Mouse (Mus musculus) left cerebral cortex, adult 2 months (tissue): Measurements from ENCODE around the gene Tm6sf2. TPM values are rescaled to one million over a fixed set of nuclear protein-coding genes. Genes with fewer than 3 reads are reported as not detected.
A peak's percentile ranks its signal among the peaks of the same experiment; 100 is the strongest.

Experiments
- DNase-seq, 2 experiments: peaks; one replicate each; pipeline ENCODE4 v3.0.0; 2021 to 2022; ENCODE audit warnings: low spot score in 2 of 2, mixed read lengths in 1 of 2; ENCODE audit errors: extremely low spot score in 1 of 2
- H3K27ac ChIP-seq: fragments of 200-600 bp; 2 replicates; pipeline ENCODE4 v1.8.1; 2022
- H3K4me3 ChIP-seq: fragments of 200-600 bp; 2 replicates; pipeline ENCODE4 v1.8.1; 2022
- CTCF ChIP-seq: fragments of 200-600 bp; IDR thresholded peaks from 2 replicates; pipeline ENCODE4 v1.8.1; 2022; ENCODE audit warnings: antibody characterized with exemption, mild to moderate bottlenecking, moderate library complexity
- intact Hi-C: fragments of 180-260 bp; cut with DNase I; formaldehyde crosslinking; loops from one replicate; pipeline ENCODE4 v1.15.1; 2025
- total RNA-seq, 2 experiments: library from RNA; stranded (reverse); gene quantifications; 2 replicates each; pipeline ENCODE4 v1.2.3; 2021

Tm6sf2 gene
- total RNA-seq, 2 experiments from 2014 or later, result 3.4 to 6.2 TPM

- Histone ChIP-seq H3K27ac (peak overlapping the region; percentile 94), H3K4me3 (no peak overlapping the region)
- no peak for TF ChIP-seq CTCF
- intact Hi-C loops, result no loop called here
- peak in 1 of 2 experiments; percentile 54 for DNase-seq
These were observed 26.6 kb downstream of the Tm6sf2 start for GRCm38 (mm10) chr8:70099276-70099675.

GRCm38 (mm10) chr8:70100241-70100640 lies 27.5 kb downstream of the Tm6sf2 start:
- Histone ChIP-seq H3K4me3 (no peak overlapping the region), H3K27ac (peak overlapping the region; percentile 94)
- intact Hi-C loops, result loop anchor here (1.0 kb wide), 1 partner anchor 18 kb away; no protein-coding TSS in a partner anchor
- peak in 1 of 2 experiments; percentile 55 for DNase-seq
- TF ChIP-seq CTCF, result no peak

GRCm38 (mm10) chr8:70104506-70104905 lies 31.8 kb downstream of the Tm6sf2 start:
- peak; percentile 56 for TF ChIP-seq CTCF
- peak overlapping the region; percentile 67 for H3K27ac ChIP-seq
- intact Hi-C loops, result no loop called here
- no peak overlapping the region for H3K4me3 ChIP-seq
- peak in 1 of 2 experiments; percentile 41 for DNase-seq

GRCm38 (mm10) chr8:70104922-70105321 lies 32.2 kb downstream of the Tm6sf2 start:
- H3K27ac ChIP-seq, result peak overlapping the region; percentile 67
- no peak for DNase-seq
- intact Hi-C loops, result no loop called here
- no peak overlapping the region for H3K4me3 ChIP-seq
- TF ChIP-seq CTCF, result no peak

- intact Hi-C loops, result no loop called here
- no peak overlapping the region for H3K27ac ChIP-seq
- H3K4me3 ChIP-seq, result no peak overlapping the region
- no peak for TF ChIP-seq CTCF
- DNase-seq, result no peak
These were observed 37.7 kb downstream of the Tm6sf2 start for GRCm38 (mm10) chr8:70110451-70110850.

GRCm38 (mm10) chr8:70111192-70111795 lies 38.6 kb downstream of the Tm6sf2 start:
- DNase-seq, result no peak
- Histone ChIP-seq H3K27ac (peak overlapping the region; percentile 32; the same call in 1 of the 2 replicates), H3K4me3 (no peak overlapping the region)
- no peak for TF ChIP-seq CTCF
- intact Hi-C loops, result no loop called here

GRCm38 (mm10) chr8:70112401-70113016 lies 39.8 kb downstream of the Tm6sf2 start:
- intact Hi-C loops, result no loop called here
- Histone ChIP-seq H3K4me3 (no peak overlapping the region), H3K27ac (no peak overlapping the region)
- DNase-seq, result no peak
- no peak for TF ChIP-seq CTCF

- no peak for TF ChIP-seq CTCF
- intact Hi-C loops, result no loop called here
These were observed 41.8 kb downstream of the Tm6sf2 start for GRCm38 (mm10) chr8:70114488-70114887.

GRCm38 (mm10) chr8:70114892-70115291 lies 42.2 kb downstream of the Tm6sf2 start:
- Histone ChIP-seq H3K27ac (no peak overlapping the region), H3K4me3 (no peak overlapping the region)
- no peak for TF ChIP-seq CTCF
- intact Hi-C loops, result no loop called here
- DNase-seq, result no peak

More at GRCm38 (mm10) chr8:70114488-70114887, 41.8 kb downstream of the Tm6sf2 start:
- H3K27ac ChIP-seq, result no peak overlapping the region
- H3K4me3 ChIP-seq, result no peak overlapping the region
- no peak for DNase-seq

- intact Hi-C loops, result loop anchor here (1.0 kb wide), 1 partner anchor 17 kb away; no protein-coding TSS in a partner anchor
- Histone ChIP-seq H3K27ac (peak overlapping the region; percentile 40; the same call in 1 of the 2 replicates), H3K4me3 (peak overlapping the region; percentile 56)
- TF ChIP-seq CTCF, result no peak
- no peak for DNase-seq
These were observed 44.9 kb downstream of the Tm6sf2 start for GRCm38 (mm10) chr8:70117611-70118010.

- peak; percentile 68 for DNase-seq
- peak overlapping the region; percentile 88 for H3K27ac ChIP-seq
- intact Hi-C loops, result loop anchor here (1.0 kb wide), 1 partner anchor 19 kb away; no protein-coding TSS in a partner anchor
- peak; percentile 32 for TF ChIP-seq CTCF
- H3K4me3 ChIP-seq, result peak overlapping the region; percentile 56
These were observed 46.3 kb downstream of the Tm6sf2 start for GRCm38 (mm10) chr8:70118726-70119700.
